Mouse (Mus musculus): ENCODE measurements around the gene Olfr805.

Olfr805 gene

DNA sequence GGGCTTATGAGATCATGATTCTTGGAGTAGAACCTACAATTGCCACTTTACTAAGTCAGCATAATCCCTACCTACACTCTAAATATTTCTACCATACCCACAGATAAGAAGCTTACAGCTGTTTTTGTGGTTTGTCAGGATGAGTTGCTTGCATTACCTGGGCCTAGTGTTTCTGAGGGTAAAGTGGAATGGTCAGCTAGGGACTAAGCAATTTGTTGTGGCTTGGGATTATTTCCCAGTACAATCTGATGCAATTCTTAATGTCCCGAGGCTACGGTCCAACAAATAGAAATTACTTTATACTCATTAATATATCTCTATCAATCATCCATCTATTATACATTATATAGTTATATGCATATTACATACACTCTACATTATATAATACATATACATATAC is at the start of gene Olfr805:
Gene Olfr805 (minus strand): TSS at position 101 of the 400 bp plus-strand sequence.
- in situ Hi-C loops (cut with MboI, MseI) = no loop called here

GRCm38 (mm10) chr10:129778123-129778522 is 48.9 kb upstream of the Olfr805 start:
- in situ Hi-C loops (cut with MboI, MseI) = no loop called here

- in situ Hi-C loops (cut with MboI, MseI) = no loop called here
Observed at GRCm38 (mm10) chr10:129774338-129774737, 45.2 kb upstream of the Olfr805 start, which contains the start of gene Olfr809. Gene Olfr809 (plus strand): TSS chr10:129774638.

- in situ Hi-C loops (cut with MboI, MseI) = no loop called here
Observed at GRCm38 (mm10) chr10:129765182-129765581, 36.0 kb upstream of the Olfr805 start, which contains the start of gene Olfr808. Gene Olfr808 (plus strand): TSS chr10:129765482.

DNA sequence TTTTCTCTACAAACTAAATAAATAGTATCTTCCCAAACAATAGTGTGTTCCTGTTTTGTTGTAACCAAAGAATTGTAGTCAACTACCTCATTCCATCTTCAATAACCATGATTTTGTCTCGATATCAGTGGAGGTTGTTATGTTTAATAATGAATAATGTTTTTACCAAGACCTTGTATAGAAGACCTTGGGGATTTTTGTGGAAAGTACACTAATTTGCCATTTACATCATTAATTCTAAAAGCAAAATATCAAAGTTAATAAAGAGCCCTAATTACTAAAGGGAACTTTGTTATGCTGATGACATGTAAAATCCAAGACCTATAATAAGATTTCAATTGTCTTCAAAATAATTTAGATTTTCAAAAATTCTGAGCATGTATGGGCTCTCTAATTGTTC is 28.5 kb upstream of the Olfr805 start, which contains the start of gene Olfr807:
Gene Olfr807 (minus strand): TSS at position 101 of the 400 bp plus-strand sequence.
- in situ Hi-C loops (cut with MboI, MseI) = no loop called here

DNA sequence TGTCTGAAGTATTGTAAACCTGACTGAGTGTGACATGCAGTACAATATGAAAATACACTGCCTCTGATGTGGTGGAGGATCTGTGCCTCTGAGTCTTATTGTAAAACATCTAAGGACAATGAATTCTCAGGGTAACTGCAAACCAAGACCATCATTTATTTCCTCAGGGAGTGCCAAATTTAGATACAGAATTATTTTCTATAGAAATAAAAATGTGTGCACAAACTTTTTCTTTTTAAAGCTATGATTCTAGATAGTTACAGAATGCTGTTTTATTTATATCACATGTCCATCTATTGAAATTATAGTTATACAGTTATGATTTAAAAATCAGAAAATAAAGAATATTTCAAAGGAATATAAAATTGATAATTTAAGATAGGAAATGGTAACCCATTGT is 12.6 kb upstream of the Olfr805 start, which contains the start of gene Olfr806:
Gene Olfr806 (minus strand): TSS at position 101 of the 400 bp plus-strand sequence.
- in situ Hi-C loops (cut with MboI, MseI) = no loop called here

DNA sequence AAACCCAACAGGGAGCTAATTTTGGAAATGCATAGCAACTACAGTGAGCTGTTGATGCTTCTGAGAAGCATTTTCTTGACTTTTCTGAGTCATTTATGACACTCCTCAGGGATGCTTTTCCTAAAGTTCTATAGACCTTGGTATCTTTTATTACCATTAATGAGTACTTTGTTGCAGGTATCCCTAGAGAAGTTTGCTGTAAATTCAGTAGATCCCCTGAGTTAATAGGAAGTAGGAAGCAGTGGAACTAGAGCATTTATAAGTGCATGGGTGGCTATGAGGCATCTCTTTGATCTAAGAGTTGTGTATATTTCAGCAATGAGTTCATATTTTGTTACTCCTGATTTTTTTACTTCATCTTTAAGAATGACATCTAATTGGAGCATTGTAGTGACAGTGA is 26.3 kb downstream of the Olfr805 start, which contains the start of gene Olfr804:
Gene Olfr804 (plus strand): TSS at position 301 of the 400 bp plus-strand sequence.
- in situ Hi-C loops (cut with MboI, MseI) = no loop called here

DNA sequence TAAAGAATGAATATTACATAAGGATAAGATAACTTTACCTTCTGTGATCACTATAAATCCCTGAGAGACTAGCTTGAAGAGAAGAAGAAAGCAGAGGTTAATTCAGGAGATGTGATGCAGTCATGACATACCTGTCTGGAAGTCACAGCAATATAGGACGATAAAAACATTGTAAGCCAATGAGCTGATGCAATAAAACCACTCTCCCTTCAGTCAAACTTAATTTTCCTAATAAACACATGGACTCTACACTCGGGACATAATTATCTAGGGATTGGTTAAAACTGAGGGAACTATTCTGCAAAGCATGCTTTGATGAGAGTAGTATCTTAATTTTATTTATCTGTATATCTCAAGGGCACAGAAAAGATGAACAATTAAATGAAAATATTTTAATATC is 35.0 kb downstream of the Olfr805 start, which contains the start of gene Olfr803:
Gene Olfr803 (minus strand): TSS at position 101 of the 400 bp plus-strand sequence.
- in situ Hi-C loops (cut with MboI, MseI) = no loop called here

- in situ Hi-C loops (cut with MboI, MseI) = no loop called here
Observed at GRCm38 (mm10) chr10:129688069-129688468, 41.1 kb downstream of the Olfr805 start, which contains the start of gene Olfr802. Gene Olfr802 (minus strand): TSS chr10:129688169.

DNA sequence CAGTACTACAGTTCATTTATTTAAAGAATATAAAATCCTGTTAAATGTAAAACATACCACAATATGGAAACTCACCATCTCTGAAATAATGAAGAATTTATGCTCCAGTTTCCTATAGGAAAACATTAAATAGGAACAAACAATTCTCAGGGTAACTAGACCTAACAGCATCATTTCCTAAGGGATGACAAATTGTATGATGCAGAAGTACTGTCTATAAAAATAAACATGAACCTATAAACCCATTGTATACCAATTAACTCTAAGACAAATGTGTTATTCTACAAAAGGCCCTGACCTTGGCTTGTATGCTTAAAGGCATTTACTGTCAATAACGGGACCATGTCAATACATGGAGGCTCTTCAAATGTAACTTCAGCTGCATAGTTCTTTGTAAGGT is 55.4 kb downstream of the Olfr805 start, which contains the start of gene Olfr801:
Gene Olfr801 (minus strand): TSS at position 101 of the 400 bp plus-strand sequence.
- in situ Hi-C loops (cut with MboI, MseI) = no loop called here
